Mouse (Mus musculus) thymus, postnatal 0 days (tissue): ENCODE results near the gene Gm6710. TPM values are rescaled to one million over a fixed set of nuclear protein-coding genes. Genes with fewer than 3 reads are reported as not detected.
"Not testable (repeated sequence)": the region's sequence is repeated elsewhere in the genome, so short reads cannot be mapped to it uniquely, and the experiment has no call there.

ENCODE experiments used
- DNase-seq: peaks from one replicate; pipeline ENCODE4 v3.0.0-alpha.2; 2015; ENCODE audit warnings: low spot score
- polyA plus RNA-seq: library from polyadenylated mRNA; unstranded; fragments of >200 nt; fragmentation: Nextera tagmentation; extraction: Ambion mirVana; gene quantifications from 2 replicates; pipeline ENCODE4 v1.2.1, GENCODE M21; 2015

Gm6710 gene
- polyA plus RNA-seq = 13.5 and 15.1 TPM in 2 replicates

DNA sequence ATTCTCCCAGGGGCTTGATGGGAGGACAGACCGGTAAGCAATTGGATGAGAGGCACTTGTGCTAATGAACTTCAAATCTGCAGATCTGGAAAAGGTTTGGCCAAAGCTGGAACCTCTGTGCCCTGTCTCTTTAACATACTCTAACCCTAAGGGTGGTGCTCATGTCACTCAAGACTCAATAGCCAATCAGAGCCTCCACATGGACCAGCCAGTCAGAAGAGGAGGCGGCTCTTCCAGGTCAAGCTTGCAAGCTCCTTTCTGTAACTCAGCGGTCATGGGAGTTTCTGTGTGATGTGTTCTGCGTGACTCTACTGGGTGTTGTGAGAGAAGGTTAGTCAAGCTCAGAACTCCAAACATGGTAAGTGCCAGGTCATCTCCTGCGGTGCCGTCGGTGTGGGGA is at the start of gene Gm6710:
Gene Gm6710, plus strand, starts transcription at position 196 of the 400 bp plus-strand sequence.
- DNase-seq = not testable (repeated sequence)

Other genes with a start within 250 kb of the Gm6710 start
- gene Gm11007, start 225.2 kb upstream of the Gm6710 start, polyA plus RNA-seq = not detected in 2 replicates
- 26.2 and 32.8 TPM in 2 replicates for gene Zfp969, start 165.6 kb upstream of the Gm6710 start, polyA plus RNA-seq
- gene Gm2007, start 127.7 kb upstream of the Gm6710 start, polyA plus RNA-seq = not detected in 2 replicates
- gene Gm14288, start 68.1 kb upstream of the Gm6710 start, polyA plus RNA-seq = 1.5 and 3.5 TPM in 2 replicates
- 0.98 and 1.5 TPM in 2 replicates for gene Zfp966, start 61.9 kb downstream of the Gm6710 start, polyA plus RNA-seq
- gene Gm2026, start 96.1 kb downstream of the Gm6710 start, polyA plus RNA-seq = 9.9 and 11.1 TPM in 2 replicates